Mouse (Mus musculus): ENCODE measurements around the gene Txndc12. TPM values are rescaled to one million over a fixed set of nuclear protein-coding genes. Genes with fewer than 3 reads are reported as not detected.

Txndc12 gene
- polyA plus RNA-seq, 1 experiment from 2014 or later: 134 TPM

DNA sequence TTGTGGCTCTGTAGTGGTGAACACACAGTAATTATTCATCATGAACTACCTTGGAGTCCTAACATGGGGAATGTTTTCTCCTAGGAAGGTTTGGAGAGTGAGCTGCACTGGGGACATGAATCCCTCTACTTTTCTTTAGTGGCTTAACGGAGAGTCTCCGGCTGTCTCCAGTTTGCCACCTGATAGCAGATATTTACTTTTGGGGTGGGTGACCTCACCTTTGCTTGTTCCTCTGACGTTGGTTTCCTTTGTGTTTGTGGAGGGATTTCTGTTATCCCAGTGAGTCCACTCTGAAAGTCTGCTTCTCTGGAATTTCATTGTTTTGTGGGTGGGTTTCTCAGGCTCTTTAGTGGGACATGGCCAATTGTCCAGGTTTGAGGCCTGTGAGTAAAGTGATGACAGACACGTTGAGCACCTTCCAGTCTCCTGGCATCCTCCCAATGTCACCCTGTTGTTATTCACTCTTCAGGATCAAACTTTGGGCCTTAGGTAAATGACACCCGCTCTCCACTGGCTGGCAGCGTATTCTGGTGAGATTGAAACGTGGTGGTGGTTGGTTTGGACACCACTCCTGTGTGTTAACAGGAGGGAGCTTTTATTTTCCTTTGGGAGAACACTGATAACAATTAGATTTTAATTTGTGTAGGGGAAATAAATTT lies 7.6 kb downstream of the Txndc12 start:
- H3K4me1 ChIP-seq (replicated peaks; ENCODE audit: control insufficient read depth, insufficient read depth, low read length): peaks cover 18% of the 10 kb centered on the region
- H3K27me3 ChIP-seq (ENCODE audit: control insufficient read depth, insufficient read depth, low read depth, low read length): no peaks in the 10 kb centered on the region
- WGBS: 58% methylated on average over 7 of the region's 7 CpGs
- no peak for ATAC-seq (ENCODE audit: low read depth)
- H3K4me3 ChIP-seq (ENCODE audit: low read length): no peak overlapping the region
- H3K36me3 ChIP-seq (ENCODE audit: control insufficient read depth, insufficient read depth, low read length): peaks cover 3% of the 10 kb centered on the region
- H3K27ac ChIP-seq (ENCODE audit: low read length): no peak overlapping the region
- H3K9ac ChIP-seq (ENCODE audit: low read length): no peak overlapping the region
- H3K4me2 ChIP-seq (ENCODE audit: low read depth, low read length): no peak overlapping the region
- H3K9me3 ChIP-seq (ENCODE audit: control insufficient read depth, low read length): no peaks in the 10 kb centered on the region

DNA sequence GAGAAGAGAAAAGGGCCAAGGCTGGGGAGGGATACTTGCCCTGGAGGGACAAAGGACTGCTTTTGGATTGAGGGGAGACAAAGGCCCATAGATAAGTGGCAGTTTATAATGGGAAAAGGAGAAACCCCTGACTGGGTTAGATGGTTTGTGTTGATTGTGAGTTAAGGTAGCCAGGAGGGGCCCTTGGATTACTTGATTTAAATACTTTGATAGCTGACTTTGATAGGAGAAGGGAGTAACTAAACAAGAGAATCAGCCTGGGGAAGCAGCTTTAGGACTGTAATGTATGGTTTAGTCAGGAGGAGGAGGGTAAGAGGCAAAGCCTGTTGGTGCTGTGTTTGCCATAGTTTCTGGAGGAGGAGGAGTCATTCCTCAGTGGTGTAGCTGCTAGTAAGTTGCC lies 8.9 kb downstream of the Txndc12 start:
- Histone ChIP-seq H3K36me3 (ENCODE audit: control insufficient read depth, insufficient read depth, low read length) (peaks cover 3% of the 10 kb centered on the region), H3K4me1 (replicated peaks; ENCODE audit: control insufficient read depth, insufficient read depth, low read length) (peaks cover 19% of the 10 kb centered on the region), H3K9me3 (ENCODE audit: control insufficient read depth, low read length) (no peaks in the 10 kb centered on the region), H3K27me3 (ENCODE audit: control insufficient read depth, insufficient read depth, low read depth, low read length) (no peaks in the 10 kb centered on the region), H3K4me3 (ENCODE audit: low read length) (no peak overlapping the region), H3K4me2 (ENCODE audit: low read depth, low read length) (no peak overlapping the region), H3K27ac (ENCODE audit: low read length) (no peak overlapping the region), H3K9ac (ENCODE audit: low read length) (no peak overlapping the region)
- ATAC-seq (ENCODE audit: low read depth): no peak

DNA sequence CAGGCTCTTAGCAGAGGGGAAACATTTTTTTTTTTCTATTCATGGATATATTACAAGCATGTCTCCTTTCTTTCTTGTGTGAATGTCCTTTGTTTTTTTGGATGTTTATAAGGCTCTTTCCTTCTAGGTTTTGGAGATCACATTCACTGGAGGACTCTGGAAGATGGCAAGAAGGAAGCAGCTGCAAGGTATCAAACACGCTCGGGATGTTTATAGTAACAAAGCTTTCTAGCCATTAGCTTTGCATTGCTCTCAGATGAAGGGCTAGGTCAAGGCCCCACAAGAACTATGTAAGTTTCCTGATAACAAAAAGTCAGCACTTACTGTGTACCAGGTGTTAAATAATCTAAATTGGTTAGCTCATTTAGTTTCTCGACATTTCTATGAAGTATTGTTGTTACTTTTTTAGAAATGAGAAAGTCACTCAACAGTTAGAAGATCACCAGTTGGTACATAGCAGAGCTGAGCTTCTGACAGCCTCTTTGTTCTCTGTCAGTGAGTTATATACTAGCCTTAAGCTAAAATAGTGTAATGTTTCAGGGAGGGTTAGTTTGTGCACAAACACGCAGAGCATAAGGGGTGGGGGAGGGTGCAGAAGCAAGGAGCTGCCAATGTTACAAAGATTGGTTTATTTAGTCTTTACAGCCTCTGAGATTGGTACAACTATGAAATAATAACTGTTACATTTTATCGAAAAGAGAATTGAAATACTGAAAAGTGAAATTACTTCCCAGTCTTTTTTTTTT lies 11.6 kb downstream of the Txndc12 start:
- peak overlapping the region; percentile 35; the same call in 1 of the 2 replicates for H3K4me2 ChIP-seq (ENCODE audit: low read depth, low read length)
- no peaks in the 10 kb centered on the region for H3K36me3 ChIP-seq (ENCODE audit: control insufficient read depth, insufficient read depth, low read length)
- 38% methylated on average over 5 of the region's 5 CpGs for WGBS
- no peaks in the 10 kb centered on the region for H3K9me3 ChIP-seq (ENCODE audit: control insufficient read depth, low read length)
- ATAC-seq (ENCODE audit: low read depth): peak; percentile 79
- peak overlapping the region; percentile 85 for H3K27ac ChIP-seq (ENCODE audit: low read length)
- no peak overlapping the region for H3K4me3 ChIP-seq (ENCODE audit: low read length)
- H3K9ac ChIP-seq (ENCODE audit: low read length): no peak overlapping the region
- H3K4me1 ChIP-seq (replicated peaks; ENCODE audit: control insufficient read depth, insufficient read depth, low read length): peaks cover 29% of the 10 kb centered on the region
- no peaks in the 10 kb centered on the region for H3K27me3 ChIP-seq (ENCODE audit: control insufficient read depth, insufficient read depth, low read depth, low read length)

DNA sequence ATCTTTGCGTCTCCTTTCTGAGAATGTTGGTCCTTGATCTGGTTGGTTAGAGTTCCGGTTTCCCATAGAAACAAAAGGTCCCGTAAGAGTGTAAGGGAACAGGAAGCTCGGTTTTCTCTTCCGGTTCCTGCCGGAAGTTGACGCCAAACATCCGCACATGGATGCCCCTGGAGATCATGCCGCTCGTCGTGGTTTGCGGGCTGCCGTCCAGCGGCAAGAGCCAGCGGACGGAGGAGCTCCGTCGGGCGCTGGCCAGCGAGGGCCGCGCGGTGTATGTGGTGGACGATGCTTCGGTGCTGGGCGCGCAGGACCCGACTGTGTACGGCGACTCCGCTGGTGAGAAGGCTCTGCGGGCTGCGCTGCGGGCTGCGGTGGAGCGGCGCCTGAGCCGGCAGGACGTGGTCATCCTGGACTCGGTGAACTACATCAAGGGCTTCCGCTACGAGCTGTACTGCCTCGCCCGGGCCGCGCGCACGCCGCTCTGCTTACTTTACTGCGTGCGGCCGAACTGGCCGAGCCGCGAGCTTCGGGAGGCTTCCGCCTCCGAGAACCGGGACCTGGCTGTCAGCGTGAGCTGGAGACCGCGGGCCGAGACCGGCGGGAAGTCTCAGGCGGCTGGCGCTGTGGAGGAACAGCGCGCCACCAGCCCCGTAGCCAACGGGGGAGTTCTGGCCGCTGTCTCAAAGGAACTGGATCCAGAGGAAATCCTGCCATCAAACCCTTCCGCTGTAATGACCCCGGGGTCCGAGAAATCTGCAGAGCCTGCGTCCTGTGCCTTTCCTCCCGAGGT lies 13.5 kb downstream of the Txndc12 start, which contains the start of gene Kti12:
Gene Kti12 (plus strand): TSS at position 71 of the 790 bp plus-strand sequence.
- peak within 1 kb of the TSS; percentile 95 for H3K27ac ChIP-seq (ENCODE audit: low read length)
- peak within 1 kb of the TSS; percentile 84 for H3K9ac ChIP-seq (ENCODE audit: low read length)
- H3K36me3 ChIP-seq (ENCODE audit: control insufficient read depth, insufficient read depth, low read length): no peaks in the 10 kb centered on the region
- H3K27me3 ChIP-seq (ENCODE audit: control insufficient read depth, insufficient read depth, low read depth, low read length): no peaks in the 10 kb centered on the region
- peak within 1 kb of the TSS; percentile 96 for H3K4me3 ChIP-seq (ENCODE audit: low read length)
- H3K4me1 ChIP-seq (replicated peaks; ENCODE audit: control insufficient read depth, insufficient read depth, low read length): peaks cover 29% of the 10 kb centered on the region
- under 1% methylated on average over 77 of the region's 77 CpGs for WGBS
- peak; percentile 76 for ATAC-seq (ENCODE audit: low read depth)
- no peaks in the 10 kb centered on the region for H3K9me3 ChIP-seq (ENCODE audit: control insufficient read depth, low read length)
- H3K4me2 ChIP-seq (ENCODE audit: low read depth, low read length): peak within 1 kb of the TSS; percentile 90

DNA sequence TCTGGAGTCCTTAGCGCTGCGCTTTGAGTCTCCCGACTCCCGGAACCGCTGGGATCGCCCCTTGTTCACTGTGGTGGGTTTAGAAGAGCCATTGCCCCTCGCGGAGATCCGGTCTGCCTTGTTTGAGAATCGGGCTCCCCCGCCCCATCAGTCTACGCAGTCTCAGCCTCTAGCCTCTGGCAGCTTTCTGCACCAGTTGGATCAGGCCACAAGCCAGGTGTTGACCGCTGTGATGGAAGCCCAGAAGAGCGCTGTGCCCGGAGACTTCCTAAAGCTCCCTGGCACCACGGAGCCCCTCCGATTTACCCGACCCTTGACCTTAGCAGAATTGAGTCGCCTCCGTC lies 14.1 kb downstream of the Txndc12 start, which contains the start of gene A730015C16Rik:
Gene A730015C16Rik (minus strand): TSS at position 115 of the 344 bp plus-strand sequence.
- no peaks in the 10 kb centered on the region for H3K36me3 ChIP-seq (ENCODE audit: control insufficient read depth, insufficient read depth, low read length)
- H3K9ac ChIP-seq (ENCODE audit: low read length): peak within 1 kb of the TSS; percentile 84
- H3K27me3 ChIP-seq (ENCODE audit: control insufficient read depth, insufficient read depth, low read depth, low read length): no peaks in the 10 kb centered on the region
- WGBS: 3% methylated on average over 20 of the region's 20 CpGs
- peak within 1 kb of the TSS; percentile 90 for H3K4me2 ChIP-seq (ENCODE audit: low read depth, low read length)
- H3K4me1 ChIP-seq (replicated peaks; ENCODE audit: control insufficient read depth, insufficient read depth, low read length): peaks cover 29% of the 10 kb centered on the region
- no peaks in the 10 kb centered on the region for H3K9me3 ChIP-seq (ENCODE audit: control insufficient read depth, low read length)
- peak within 1 kb of the TSS; percentile 95 for H3K27ac ChIP-seq (ENCODE audit: low read length)
- peak within 1 kb of the TSS; percentile 96 for H3K4me3 ChIP-seq (ENCODE audit: low read length)
- ATAC-seq (ENCODE audit: low read depth): peak; percentile 12; the same call in 1 of the 2 replicates

DNA sequence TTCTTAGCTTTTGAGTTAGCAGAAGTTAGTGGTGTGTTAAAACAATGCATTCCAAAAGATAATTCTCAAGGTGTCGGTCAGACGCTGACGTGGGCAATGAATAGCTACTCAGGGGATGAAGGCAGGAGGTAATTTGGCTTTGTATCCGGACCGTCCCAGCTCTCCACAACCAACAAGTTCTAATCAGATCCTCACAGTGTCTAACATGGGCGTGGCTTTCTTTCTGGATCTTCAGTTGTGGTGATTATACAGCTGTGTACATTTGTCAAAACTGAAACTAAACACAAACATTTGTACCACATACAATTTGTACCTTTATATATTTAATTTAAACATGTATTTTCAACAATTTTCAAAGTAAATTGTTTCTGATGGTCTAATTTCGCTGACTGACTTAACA lies 32.4 kb downstream of the Txndc12 start:
- H3K9me3 ChIP-seq (ENCODE audit: control insufficient read depth, low read length): no peaks in the 10 kb centered on the region

DNA sequence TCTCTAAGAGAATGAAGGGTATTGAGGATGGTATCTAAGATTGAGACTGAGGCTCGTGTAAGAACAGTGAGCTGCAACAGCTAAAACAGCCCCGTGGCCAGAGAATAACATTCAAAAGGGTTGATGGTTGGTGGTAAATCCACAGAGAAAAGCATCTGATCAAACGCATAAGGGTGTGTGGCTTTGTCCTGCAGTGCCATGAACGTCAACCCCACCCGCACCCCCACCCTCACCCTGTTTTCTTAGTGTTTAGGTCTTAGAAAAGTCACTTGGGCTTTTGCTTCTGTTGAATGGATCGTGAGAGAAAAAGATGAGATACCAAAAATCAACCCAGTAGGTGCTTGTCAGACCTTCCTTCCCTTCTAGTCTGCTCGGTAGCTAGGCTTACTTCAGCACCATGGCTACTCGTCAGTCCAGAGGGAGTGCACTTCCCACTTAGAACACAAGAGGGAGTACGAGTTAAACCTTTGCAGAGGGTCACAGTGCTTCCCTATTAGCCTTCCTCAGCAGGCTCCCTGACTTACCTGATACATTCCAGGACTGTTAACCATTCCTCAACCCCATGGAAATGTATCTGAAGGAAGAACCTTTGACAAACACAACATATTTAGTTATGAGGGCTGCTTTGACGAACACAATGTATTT lies 35.5 kb downstream of the Txndc12 start:
- H3K9ac ChIP-seq (ENCODE audit: low read length): no peak overlapping the region
- H3K4me1 ChIP-seq (replicated peaks; ENCODE audit: control insufficient read depth, insufficient read depth, low read length): no peaks in the 10 kb centered on the region
- no peaks in the 10 kb centered on the region for H3K9me3 ChIP-seq (ENCODE audit: control insufficient read depth, low read length)
- WGBS: 33% methylated on average over 10 of the region's 10 CpGs
- H3K4me3 ChIP-seq (ENCODE audit: low read length): no peak overlapping the region
- H3K4me2 ChIP-seq (ENCODE audit: low read depth, low read length): no peak overlapping the region
- ATAC-seq (ENCODE audit: low read depth): 0 out of 2 replicates have a peak, but pooled peaks have one; percentile 56
- H3K27me3 ChIP-seq (ENCODE audit: control insufficient read depth, insufficient read depth, low read depth, low read length): no peaks in the 10 kb centered on the region
- H3K36me3 ChIP-seq (ENCODE audit: control insufficient read depth, insufficient read depth, low read length): no peaks in the 10 kb centered on the region
- no peak overlapping the region for H3K27ac ChIP-seq (ENCODE audit: low read length)

More for the DNA sequence above, 32.4 kb downstream of the Txndc12 start:
- Histone ChIP-seq H3K4me1 (replicated peaks; ENCODE audit: control insufficient read depth, insufficient read depth, low read length) (no peaks in the 10 kb centered on the region), H3K27ac (ENCODE audit: low read length) (no peak overlapping the region), H3K27me3 (ENCODE audit: control insufficient read depth, insufficient read depth, low read depth, low read length) (no peaks in the 10 kb centered on the region), H3K36me3 (ENCODE audit: control insufficient read depth, insufficient read depth, low read length) (peaks cover 6% of the 10 kb centered on the region), H3K4me3 (ENCODE audit: low read length) (no peak overlapping the region), H3K9ac (ENCODE audit: low read length) (no peak overlapping the region), H3K4me2 (ENCODE audit: low read depth, low read length) (no peak overlapping the region)
- ATAC-seq (ENCODE audit: low read depth): no peak
- WGBS: 82% methylated on average over 7 of the region's 7 CpGs

DNA sequence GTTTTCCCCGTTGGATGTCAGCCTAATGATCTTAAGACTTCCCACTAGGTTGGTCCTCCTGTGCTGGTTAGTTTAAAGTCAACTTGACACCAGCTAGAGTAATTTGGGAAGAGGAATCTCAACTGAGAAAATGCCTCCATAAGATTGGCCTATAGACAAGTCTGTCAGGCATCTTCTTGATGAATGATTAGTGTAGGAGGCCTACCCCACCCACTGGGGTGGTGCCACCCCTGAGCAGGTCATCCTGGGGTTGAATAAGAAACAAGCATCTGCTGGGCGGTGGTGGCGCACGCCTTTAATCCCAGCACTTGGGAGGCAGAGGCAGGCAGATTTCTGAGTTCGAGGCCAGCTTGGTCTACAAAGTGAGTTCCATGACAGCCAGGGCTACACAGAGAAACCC lies 39.3 kb downstream of the Txndc12 start:
- Histone ChIP-seq H3K4me2 (ENCODE audit: low read depth, low read length) (no peak overlapping the region), H3K27me3 (ENCODE audit: control insufficient read depth, insufficient read depth, low read depth, low read length) (no peaks in the 10 kb centered on the region), H3K36me3 (ENCODE audit: control insufficient read depth, insufficient read depth, low read length) (no peaks in the 10 kb centered on the region), H3K9me3 (ENCODE audit: control insufficient read depth, low read length) (no peaks in the 10 kb centered on the region), H3K27ac (ENCODE audit: low read length) (no peak overlapping the region), H3K9ac (ENCODE audit: low read length) (no peak overlapping the region), H3K4me1 (replicated peaks; ENCODE audit: control insufficient read depth, insufficient read depth, low read length) (no peaks in the 10 kb centered on the region), H3K4me3 (ENCODE audit: low read length) (no peak overlapping the region)
- no peak for ATAC-seq (ENCODE audit: low read depth)
- 84% methylated on average over 5 of the region's 5 CpGs for WGBS
